Mouse (Mus musculus): ENCODE data around the gene Hoxb6.

Hoxb6 gene

GRCm38 (mm10) chr11:96332105-96332504 is 39.8 kb downstream of the Hoxb6 start:
- CTCF ChIA-PET, result interaction anchor here (0.5 kb wide), 1 partner anchor 19 kb away, joined by 3 read pairs; no protein-coding TSS in a partner anchor

GRCm38 (mm10) chr11:96332618-96333032 is 40.3 kb downstream of the Hoxb6 start:
- CTCF ChIA-PET, result no interaction called here

- CTCF ChIA-PET, result no interaction called here
Observed at GRCm38 (mm10) chr11:96333241-96334001, 41.1 kb downstream of the Hoxb6 start.

- CTCF ChIA-PET, result interaction anchor here (0.7 kb wide), 1 partner anchor 178 kb away, joined by 3 read pairs; no protein-coding TSS in a partner anchor
Observed at GRCm38 (mm10) chr11:96334002-96334364, 41.7 kb downstream of the Hoxb6 start.

- CTCF ChIA-PET, result no interaction called here
Observed at GRCm38 (mm10) chr11:96334998-96335397, 42.7 kb downstream of the Hoxb6 start.

GRCm38 (mm10) chr11:96336597-96336996 is 44.3 kb downstream of the Hoxb6 start:
- CTCF ChIA-PET, result no interaction called here

GRCm38 (mm10) chr11:96337026-96337425 is 44.8 kb downstream of the Hoxb6 start:
- CTCF ChIA-PET, result no interaction called here

- CTCF ChIA-PET, result interaction anchor here (0.5 to 0.6 kb wide), 2 partner anchors 25 to 211 kb away, joined by 3 to 7 read pairs; no protein-coding TSS in a partner anchor
Observed at GRCm38 (mm10) chr11:96338957-96339855, 46.9 kb downstream of the Hoxb6 start.

- CTCF ChIA-PET, result no interaction called here
Observed at GRCm38 (mm10) chr11:96340698-96341365, 48.6 kb downstream of the Hoxb6 start.

GRCm38 (mm10) chr11:96341701-96342575 is 49.7 kb downstream of the Hoxb6 start:
- CTCF ChIA-PET, result no interaction called here

GRCm38 (mm10) chr11:96342576-96342930 is 50.3 kb downstream of the Hoxb6 start:
- CTCF ChIA-PET, result no interaction called here

- CTCF ChIA-PET, result no interaction called here
Observed at GRCm38 (mm10) chr11:96343206-96343745, 51.0 kb downstream of the Hoxb6 start.

GRCm38 (mm10) chr11:96344061-96344877 is 52.0 kb downstream of the Hoxb6 start:
- CTCF ChIA-PET, result no interaction called here

GRCm38 (mm10) chr11:96344878-96345159 is 52.5 kb downstream of the Hoxb6 start:
- CTCF ChIA-PET, result no interaction called here

- CTCF ChIA-PET, result no interaction called here
Observed at GRCm38 (mm10) chr11:96345220-96345892, 53.1 kb downstream of the Hoxb6 start.

- CTCF ChIA-PET, result no interaction called here
Observed at GRCm38 (mm10) chr11:96345893-96346806, 53.9 kb downstream of the Hoxb6 start.

- CTCF ChIA-PET, result no interaction called here
Observed at GRCm38 (mm10) chr11:96346916-96347520, 54.7 kb downstream of the Hoxb6 start.

GRCm38 (mm10) chr11:96347717-96348116 is 55.4 kb downstream of the Hoxb6 start:
- CTCF ChIA-PET, result no interaction called here

All from spleen, embryonic (tissue).